Mouse (Mus musculus) common myeloid progenitor, adult 5-6 weeks (primary cell): ENCODE measurements around the gene Kif19a. TPM values are rescaled to one million over a fixed set of nuclear protein-coding genes. Genes with fewer than 3 reads are reported as not detected.

Source experiments
- ATAC-seq: replicated peaks from 2 replicates; pipeline ENCODE4 v1.8.0; 2016; ENCODE audit warnings: low read depth, mild to moderate bottlenecking, moderate TSS enrichment, inconsistent platforms; ENCODE audit not compliant: poor library complexity, severe bottlenecking
- total RNA-seq: library from RNA; stranded (forward); fragments of 200-1000, 187-1606 nt; gene quantifications from 2 replicates; pipeline ENCODE4 v1.2.3, GENCODE M21; 2017

Kif19a gene
- total RNA-seq, 1 experiment from 2014 or later, result not detected

DNA sequence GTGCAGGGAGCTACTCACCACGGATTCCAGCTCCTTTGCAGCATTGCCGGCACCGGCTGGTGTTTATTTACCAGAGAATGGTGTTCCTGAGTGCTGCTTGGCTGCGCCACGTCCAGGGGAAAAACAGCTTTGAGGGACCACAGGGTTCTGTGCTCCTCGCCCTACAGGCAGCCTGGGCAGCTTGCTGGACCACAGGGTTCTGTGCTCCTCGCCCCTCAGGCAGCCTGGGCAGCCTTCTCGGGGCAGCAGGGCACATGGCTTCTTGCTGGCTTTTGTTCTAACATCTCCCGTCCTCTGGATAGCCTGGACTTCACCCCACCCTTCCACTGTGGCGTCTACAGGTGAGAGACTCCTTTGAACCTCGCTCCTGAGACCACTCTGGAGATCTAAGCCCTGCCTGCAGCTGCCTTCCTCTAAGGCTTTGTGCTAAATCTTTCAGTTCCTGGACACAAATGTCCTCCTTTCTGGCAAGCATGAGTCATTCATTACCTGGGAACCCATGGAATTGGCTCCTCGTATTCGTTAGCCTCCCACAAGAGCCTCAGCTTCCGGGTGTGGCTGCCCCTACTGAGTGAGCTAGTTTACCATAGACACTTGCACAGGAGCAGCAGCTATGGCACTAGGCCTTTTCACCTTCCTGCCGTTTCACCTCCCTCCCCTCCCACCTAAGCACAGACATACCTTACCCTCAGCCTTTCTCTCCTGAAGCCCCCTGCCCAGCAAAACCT, 37.5 kb downstream of the Kif19a start:
- ATAC-seq, result no peak

GRCm38 (mm10) chr11:114803990-114804389, 38.8 kb downstream of the Kif19a start:
- no peak for ATAC-seq

GRCm38 (mm10) chr11:114807025-114807424, 41.8 kb downstream of the Kif19a start:
- no peak for ATAC-seq

DNA sequence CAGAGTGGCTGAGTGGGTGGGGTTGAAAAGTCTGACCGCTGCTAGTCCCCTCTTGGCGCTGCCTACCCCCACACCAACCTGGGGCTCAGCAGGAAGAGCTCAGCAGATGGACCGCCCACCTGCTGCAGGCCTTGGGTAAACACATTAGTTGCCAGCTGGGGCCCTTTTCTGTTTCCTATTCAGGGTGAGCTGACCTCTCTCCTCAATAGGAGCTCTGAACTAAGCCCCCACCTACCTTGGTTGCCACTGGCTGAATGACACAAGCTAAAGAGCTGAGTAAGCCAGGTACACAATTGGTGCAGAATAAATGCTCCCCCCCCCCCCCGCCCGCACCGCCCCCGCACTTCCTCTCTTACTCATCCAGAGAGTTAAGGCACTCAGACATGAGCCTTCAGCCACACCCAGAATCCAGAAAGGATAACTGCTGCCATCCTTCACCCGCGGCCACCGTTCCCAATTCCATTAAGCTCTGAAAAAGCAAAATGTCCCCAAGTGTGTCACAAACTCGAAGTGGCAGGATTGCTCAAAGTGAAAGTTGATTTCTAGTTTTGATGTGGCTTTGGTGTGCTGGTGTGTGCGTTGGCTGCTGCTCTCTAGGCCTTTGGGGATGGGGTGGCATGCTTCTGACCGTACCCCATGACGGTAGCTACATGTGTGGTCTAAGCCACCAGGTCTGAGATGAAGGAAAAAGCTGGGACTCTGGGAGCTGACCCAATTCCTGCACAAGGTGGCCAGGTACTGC, 42.7 kb downstream of the Kif19a start:
- ATAC-seq, result no peak

- ATAC-seq, result no peak
These were observed 44.2 kb downstream of the Kif19a start for GRCm38 (mm10) chr11:114809371-114809770.

DNA sequence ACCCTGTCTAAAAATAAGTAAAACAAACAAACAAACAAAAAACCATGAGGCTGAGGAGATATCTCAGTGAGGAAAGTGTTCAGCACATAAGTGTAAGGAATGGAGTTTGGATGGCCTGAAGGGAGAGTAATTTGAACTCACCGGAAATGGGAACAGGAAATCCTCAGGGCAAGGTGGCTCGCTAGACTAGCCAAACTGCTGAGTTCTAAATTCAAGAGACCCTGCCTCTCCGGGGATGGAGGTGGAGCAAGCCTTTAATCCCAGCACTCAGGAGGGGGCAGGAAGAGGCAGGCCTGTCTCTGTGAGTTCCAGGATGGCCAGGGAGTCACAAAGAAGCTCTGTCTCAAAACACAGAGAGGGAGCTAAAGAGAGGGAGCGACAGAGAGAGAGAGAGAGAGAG, 45.2 kb downstream of the Kif19a start:
- no peak for ATAC-seq

DNA sequence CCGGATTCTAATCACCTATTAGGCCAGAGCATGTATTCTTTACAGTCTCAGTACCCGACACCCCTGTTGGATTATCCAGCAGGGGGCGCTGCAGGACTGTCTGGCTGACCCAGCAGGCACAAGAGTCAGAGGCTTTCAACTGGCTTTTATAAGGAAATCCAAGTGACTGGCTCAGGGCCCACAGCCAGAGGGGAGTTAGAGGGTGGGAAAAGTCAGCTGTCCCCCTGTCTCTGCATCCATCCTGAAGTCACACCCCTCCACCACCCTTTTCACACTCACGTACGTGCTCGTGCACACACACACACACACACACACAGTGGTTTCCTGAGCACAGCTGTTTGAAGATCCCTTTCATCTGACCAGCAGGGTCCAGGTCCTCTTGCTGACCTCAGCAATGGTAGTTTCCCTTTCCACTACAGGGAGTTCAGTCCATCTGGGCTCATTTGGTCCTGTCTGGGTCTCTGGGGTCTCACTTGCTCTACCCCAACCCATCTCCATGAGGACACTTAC, 47.6 kb downstream of the Kif19a start:
- ATAC-seq, result peak; percentile 74

GRCm38 (mm10) chr11:114814873-114815592, 49.8 kb downstream of the Kif19a start:
- 0 out of 2 replicates have a peak, but pooled peaks have one; percentile 10 for ATAC-seq

DNA sequence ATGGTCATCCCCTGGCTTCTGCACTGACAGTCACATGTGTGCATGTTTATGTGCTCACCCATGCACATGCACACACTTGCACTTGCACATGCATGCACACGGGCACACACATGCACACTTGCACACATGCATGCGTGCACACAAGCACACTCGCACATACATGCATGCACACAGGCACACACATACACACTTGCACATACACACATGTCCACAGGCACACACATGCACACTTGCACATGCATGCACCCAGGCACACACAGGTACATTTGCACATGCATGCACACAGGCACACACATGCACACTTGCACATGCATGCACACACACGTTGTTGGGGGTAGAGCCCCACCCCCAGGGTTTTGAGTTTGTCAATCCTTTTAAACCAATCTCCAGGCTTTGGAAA, 51.7 kb downstream of the Kif19a start:
- no peak for ATAC-seq

GRCm38 (mm10) chr11:114818185-114818584, 53.0 kb downstream of the Kif19a start:
- peak; percentile 59 for ATAC-seq

DNA sequence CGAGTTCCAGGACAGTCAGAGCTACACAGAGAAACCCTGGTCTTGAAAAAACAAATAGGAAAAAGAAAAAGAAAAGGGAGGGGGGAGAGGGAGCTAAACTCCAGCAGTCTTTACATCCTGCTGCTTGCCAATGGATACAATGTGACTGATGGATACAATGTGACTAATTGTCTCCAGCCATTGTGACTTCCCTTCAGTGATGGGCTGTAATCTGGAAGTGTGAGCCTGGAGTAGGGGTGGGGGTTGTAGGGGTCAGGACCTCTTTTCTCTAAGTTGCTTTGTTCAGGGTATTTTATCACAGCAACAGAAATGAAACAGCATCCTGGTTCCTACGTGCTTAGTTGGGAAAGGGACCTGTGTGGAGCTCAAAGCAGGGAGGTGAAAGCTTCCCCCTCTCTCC, 53.9 kb downstream of the Kif19a start:
- no peak for ATAC-seq

DNA sequence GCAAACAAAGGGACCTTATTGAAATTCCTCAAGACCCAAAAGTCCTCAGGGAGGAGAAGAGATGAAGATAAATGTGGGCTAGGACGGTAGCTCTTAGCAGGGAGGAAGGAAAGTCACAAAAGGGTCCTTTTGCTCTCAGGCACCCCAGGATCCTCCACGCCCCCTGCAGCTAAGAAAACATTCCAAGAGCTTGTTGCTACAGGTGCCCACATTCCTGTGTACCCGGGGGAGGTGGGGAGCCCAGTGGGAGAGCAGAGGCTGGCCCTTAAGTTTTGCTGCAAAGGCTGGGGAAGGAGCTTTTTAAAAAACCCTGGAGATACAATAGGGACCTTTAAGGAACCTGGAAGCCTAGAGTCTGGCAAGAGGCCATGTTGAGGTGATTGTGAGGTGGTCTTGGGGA, 55.3 kb downstream of the Kif19a start:
- no peak for ATAC-seq

- peak; percentile 71 for ATAC-seq
These were observed 56.1 kb downstream of the Kif19a start for GRCm38 (mm10) chr11:114821325-114821724.

DNA sequence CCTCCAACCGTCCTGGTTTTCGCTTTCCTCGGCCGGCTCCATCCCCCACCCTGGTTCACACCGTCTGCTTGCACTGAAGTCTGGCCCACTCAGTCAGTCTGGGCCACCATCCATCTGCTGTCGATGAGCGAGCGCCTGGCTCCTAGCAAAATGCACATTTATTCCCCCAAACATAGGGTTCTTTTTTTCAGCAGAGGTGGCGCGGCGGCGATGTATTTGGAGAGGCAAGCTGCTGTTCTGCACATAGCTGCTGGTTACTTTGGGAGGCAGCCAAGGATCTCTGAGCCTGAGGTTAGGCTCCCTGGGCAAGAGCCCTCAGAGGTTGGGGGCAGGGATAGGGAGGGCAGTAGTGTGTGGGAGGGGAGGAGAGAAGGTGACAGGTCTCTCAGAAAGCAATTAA, 57.5 kb downstream of the Kif19a start:
- ATAC-seq, result no peak

GRCm38 (mm10) chr11:114823199-114823725, 58.1 kb downstream of the Kif19a start:
- ATAC-seq, result no peak

GRCm38 (mm10) chr11:114826686-114827085, 61.5 kb downstream of the Kif19a start:
- ATAC-seq, result peak; percentile 77

DNA sequence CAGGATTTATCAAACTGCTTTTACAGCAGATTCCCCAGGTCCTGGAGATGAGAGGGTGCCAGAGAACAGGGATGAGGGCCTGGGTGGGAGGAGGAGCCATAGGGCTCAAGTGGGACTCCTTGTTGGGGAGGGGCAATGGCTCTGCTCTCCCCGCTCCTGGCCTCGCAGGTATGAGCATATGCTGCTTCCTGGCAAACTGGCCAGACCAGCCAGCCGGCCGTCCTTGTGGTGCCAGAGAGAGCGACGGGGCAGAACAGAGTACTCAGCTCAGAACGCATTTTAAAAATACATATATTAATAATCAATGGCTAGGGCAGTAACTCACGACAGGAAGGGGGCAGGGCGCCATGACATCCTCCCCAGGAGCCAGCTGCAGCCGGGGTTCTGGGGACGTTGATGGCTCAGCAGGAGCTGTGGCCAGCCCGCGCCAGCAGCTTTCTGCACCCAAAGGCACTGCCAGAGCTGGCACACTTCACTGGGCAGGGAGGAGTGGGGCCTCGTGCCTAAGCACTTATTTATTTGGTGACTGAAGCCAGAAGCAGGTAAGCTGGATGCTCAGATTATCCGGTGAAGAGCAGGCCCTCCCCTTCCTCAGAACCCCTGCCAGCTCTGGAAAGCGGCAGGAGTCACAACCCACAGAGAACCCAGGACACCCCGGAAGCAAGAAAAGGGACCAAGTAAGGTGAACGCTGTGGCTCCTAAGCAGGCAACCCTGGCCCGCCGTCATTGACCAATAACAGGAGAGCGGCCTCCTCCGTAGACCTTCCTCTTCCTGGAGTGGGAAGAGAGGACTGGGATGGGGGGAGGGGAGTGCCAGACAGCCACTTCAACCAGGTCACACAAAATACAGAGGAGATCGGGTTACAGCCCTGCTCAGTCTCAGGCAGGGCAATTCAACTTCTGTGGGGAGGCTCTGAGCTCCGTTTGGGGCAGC, 64.6 kb downstream of the Kif19a start:
- peak; percentile 57 for ATAC-seq

- no peak for ATAC-seq
These were observed 65.2 kb downstream of the Kif19a start for GRCm38 (mm10) chr11:114830433-114830773.

GRCm38 (mm10) chr11:114833166-114833565, 68.0 kb downstream of the Kif19a start:
- ATAC-seq, result no peak
